Mouse (Mus musculus): ENCODE results near the gene Ralgapa2.

GRCm38 (mm10) chr2:146224141-146224540 lies 288.0 kb downstream of the Ralgapa2 start:
- no peak for TF ChIP-seq CTCF (IDR thresholded peaks at IDR 0.05; ENCODE audit: borderline replicate concordance, insufficient read depth, low read depth, low read length)
- no peak for TF ChIP-seq POLR2A (IDR thresholded peaks at IDR 0.05; ENCODE audit: borderline replicate concordance, insufficient read depth, low read length)

Data from cerebellum, adult 2 months (tissue).